Mouse (Mus musculus): ENCODE results near the gene Sun1. TPM values are rescaled to one million over a fixed set of nuclear protein-coding genes. Genes with fewer than 3 reads are reported as not detected.

Gene Sun1
- polyA plus RNA-seq, 1 experiment: 20.1 TPM

- Histone ChIP-seq H3K4me3 (ENCODE audit: insufficient read depth, low read depth, low read length) (no peak overlapping the region), H3K27ac (replicated peaks; ENCODE audit: low read depth, low read length) (no peak overlapping the region), H3K4me1 (ENCODE audit: control insufficient read depth, insufficient read depth, insufficient read length, low read length) (peaks cover 12% of the 10 kb centered on the region)
Measured at GRCm38 (mm10) chr5:139281373-139282112, 81.1 kb downstream of the Sun1 start.

- H3K27ac ChIP-seq (replicated peaks; ENCODE audit: low read depth, low read length): no peak overlapping the region
- H3K4me1 ChIP-seq (ENCODE audit: control insufficient read depth, insufficient read depth, insufficient read length, low read length): peaks cover 12% of the 10 kb centered on the region
- H3K4me3 ChIP-seq (ENCODE audit: insufficient read depth, low read depth, low read length): no peak overlapping the region
Measured at GRCm38 (mm10) chr5:139282191-139282590, 81.8 kb downstream of the Sun1 start.

- Histone ChIP-seq H3K27ac (replicated peaks; ENCODE audit: low read depth, low read length) (no peak overlapping the region), H3K4me1 (ENCODE audit: control insufficient read depth, insufficient read depth, insufficient read length, low read length) (peaks cover 12% of the 10 kb centered on the region), H3K4me3 (ENCODE audit: insufficient read depth, low read depth, low read length) (no peak overlapping the region)
Measured at GRCm38 (mm10) chr5:139283460-139284180, 83.2 kb downstream of the Sun1 start.

GRCm38 (mm10) chr5:139285383-139286067 lies 85.1 kb downstream of the Sun1 start:
- Histone ChIP-seq H3K27ac (replicated peaks; ENCODE audit: low read depth, low read length) (no peak overlapping the region), H3K4me1 (ENCODE audit: control insufficient read depth, insufficient read depth, insufficient read length, low read length) (peaks cover 12% of the 10 kb centered on the region), H3K4me3 (ENCODE audit: insufficient read depth, low read depth, low read length) (no peak overlapping the region)

- peaks cover 12% of the 10 kb centered on the region for H3K4me1 ChIP-seq (ENCODE audit: control insufficient read depth, insufficient read depth, insufficient read length, low read length)
- peak overlapping the region; percentile 41 for H3K27ac ChIP-seq (replicated peaks; ENCODE audit: low read depth, low read length)
- no peak overlapping the region for H3K4me3 ChIP-seq (ENCODE audit: insufficient read depth, low read depth, low read length)
Measured at GRCm38 (mm10) chr5:139286142-139286941, 85.9 kb downstream of the Sun1 start.

GRCm38 (mm10) chr5:139287099-139287498 lies 86.7 kb downstream of the Sun1 start:
- peak overlapping the region; percentile 41 for H3K27ac ChIP-seq (replicated peaks; ENCODE audit: low read depth, low read length)
- H3K4me1 ChIP-seq (ENCODE audit: control insufficient read depth, insufficient read depth, insufficient read length, low read length): peaks cover 12% of the 10 kb centered on the region

GRCm38 (mm10) chr5:139287787-139288186 lies 87.3 kb downstream of the Sun1 start:
- peak overlapping the region; percentile 14; the same call in 1 of the 2 replicates for H3K27ac ChIP-seq (replicated peaks; ENCODE audit: low read depth, low read length)
- peaks cover 12% of the 10 kb centered on the region for H3K4me1 ChIP-seq (ENCODE audit: control insufficient read depth, insufficient read depth, insufficient read length, low read length)
- no peak overlapping the region for H3K4me3 ChIP-seq (ENCODE audit: insufficient read depth, low read depth, low read length)

More at GRCm38 (mm10) chr5:139287099-139287498, 86.7 kb downstream of the Sun1 start:
- H3K4me3 ChIP-seq (ENCODE audit: insufficient read depth, low read depth, low read length): no peak overlapping the region

GRCm38 (mm10) chr5:139288591-139288990 lies 88.2 kb downstream of the Sun1 start:
- Histone ChIP-seq H3K4me1 (ENCODE audit: control insufficient read depth, insufficient read depth, insufficient read length, low read length) (peaks cover 12% of the 10 kb centered on the region), H3K27ac (replicated peaks; ENCODE audit: low read depth, low read length) (no peak overlapping the region), H3K4me3 (ENCODE audit: insufficient read depth, low read depth, low read length) (no peak overlapping the region)

GRCm38 (mm10) chr5:139290467-139291259 lies 90.2 kb downstream of the Sun1 start:
- peaks cover 8% of the 10 kb centered on the region for H3K4me1 ChIP-seq (ENCODE audit: control insufficient read depth, insufficient read depth, insufficient read length, low read length)
- H3K4me3 ChIP-seq (ENCODE audit: insufficient read depth, low read depth, low read length): no peak overlapping the region
- H3K27ac ChIP-seq (replicated peaks; ENCODE audit: low read depth, low read length): no peak overlapping the region

- Histone ChIP-seq H3K4me3 (ENCODE audit: insufficient read depth, low read depth, low read length) (no peak overlapping the region), H3K4me1 (ENCODE audit: control insufficient read depth, insufficient read depth, insufficient read length, low read length) (no peaks in the 10 kb centered on the region), H3K27ac (replicated peaks; ENCODE audit: low read depth, low read length) (no peak overlapping the region)
Measured at GRCm38 (mm10) chr5:139291811-139292560, 91.5 kb downstream of the Sun1 start.

GRCm38 (mm10) chr5:139294089-139294488 lies 93.7 kb downstream of the Sun1 start:
- no peaks in the 10 kb centered on the region for H3K4me1 ChIP-seq (ENCODE audit: control insufficient read depth, insufficient read depth, insufficient read length, low read length)
- H3K27ac ChIP-seq (replicated peaks; ENCODE audit: low read depth, low read length): no peak overlapping the region
- no peak overlapping the region for H3K4me3 ChIP-seq (ENCODE audit: insufficient read depth, low read depth, low read length)

GRCm38 (mm10) chr5:139297092-139297491 lies 96.7 kb downstream of the Sun1 start:
- H3K4me3 ChIP-seq (ENCODE audit: insufficient read depth, low read depth, low read length): no peak overlapping the region
- no peak overlapping the region for H3K27ac ChIP-seq (replicated peaks; ENCODE audit: low read depth, low read length)
- no peaks in the 10 kb centered on the region for H3K4me1 ChIP-seq (ENCODE audit: control insufficient read depth, insufficient read depth, insufficient read length, low read length)

GRCm38 (mm10) chr5:139297745-139298144 lies 97.3 kb downstream of the Sun1 start:
- H3K4me3 ChIP-seq (ENCODE audit: insufficient read depth, low read depth, low read length): no peak overlapping the region
- no peaks in the 10 kb centered on the region for H3K4me1 ChIP-seq (ENCODE audit: control insufficient read depth, insufficient read depth, insufficient read length, low read length)
- no peak overlapping the region for H3K27ac ChIP-seq (replicated peaks; ENCODE audit: low read depth, low read length)

Measured in brown adipose tissue, adult 24 weeks (tissue).